Mouse (Mus musculus): ENCODE results near the gene Lpar3.

DNA sequence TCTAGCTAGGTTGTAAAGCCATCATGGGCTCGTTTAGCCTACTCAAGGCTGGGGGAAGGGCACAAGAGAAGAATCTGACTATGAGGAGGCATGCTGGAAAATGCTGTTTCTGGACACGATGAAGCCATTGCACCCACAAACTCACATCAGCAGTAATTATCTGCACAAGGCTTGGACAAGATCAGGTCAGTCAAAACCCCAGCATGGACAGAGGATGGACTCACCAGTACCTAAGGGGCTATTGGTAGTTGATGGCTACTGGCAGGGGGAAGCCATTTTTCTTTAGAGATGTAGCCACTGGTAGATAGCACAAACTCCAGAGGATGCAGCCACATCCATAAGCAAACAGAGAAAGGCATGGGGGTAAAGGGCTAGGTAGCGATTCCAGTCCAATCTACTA lies 81.7 kb downstream of the Lpar3 start:
- TF ChIP-seq POLR2A (IDR thresholded peaks at IDR 0.05; ENCODE audit: low read depth, low read length) = no peak
- no peak for TF ChIP-seq CTCF (IDR thresholded peaks at IDR 0.05; ENCODE audit: extremely low read depth, insufficient read length, insufficient replicate concordance, low read depth, low read length)

Measured in small intestine, adult 2 months (tissue).